Mouse (Mus musculus) MEL-GATA-1-ER (cell line): ENCODE results near the gene H2-M5.

Experiments
- DNase-seq: peaks from one replicate; pipeline ENCODE4 v3.0.0-alpha.2; 2012; ENCODE audit warnings: low read depth; ENCODE audit errors: extremely low read depth

H2-M5 gene

DNA sequence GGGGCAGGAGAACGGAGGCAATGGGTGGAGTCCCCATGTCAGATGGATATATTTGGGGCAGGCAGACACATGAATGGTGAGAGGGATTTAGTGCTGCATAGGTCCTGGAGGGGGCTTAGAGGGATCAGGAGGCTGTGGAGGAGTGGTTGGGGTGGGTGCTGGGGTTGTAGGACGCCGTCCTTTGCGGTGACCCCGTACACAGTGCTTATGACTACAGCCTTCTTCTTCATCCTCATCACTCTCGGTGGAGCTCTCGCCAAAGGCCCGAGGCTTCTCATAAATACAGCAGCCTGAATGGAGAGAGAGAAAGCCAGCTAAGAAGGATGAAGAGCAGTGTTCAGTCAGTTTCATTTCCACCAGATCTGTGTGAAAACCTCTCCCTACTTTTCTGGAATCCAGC lies 40.1 kb downstream of the H2-M5 start:
- no peak for DNase-seq

DNA sequence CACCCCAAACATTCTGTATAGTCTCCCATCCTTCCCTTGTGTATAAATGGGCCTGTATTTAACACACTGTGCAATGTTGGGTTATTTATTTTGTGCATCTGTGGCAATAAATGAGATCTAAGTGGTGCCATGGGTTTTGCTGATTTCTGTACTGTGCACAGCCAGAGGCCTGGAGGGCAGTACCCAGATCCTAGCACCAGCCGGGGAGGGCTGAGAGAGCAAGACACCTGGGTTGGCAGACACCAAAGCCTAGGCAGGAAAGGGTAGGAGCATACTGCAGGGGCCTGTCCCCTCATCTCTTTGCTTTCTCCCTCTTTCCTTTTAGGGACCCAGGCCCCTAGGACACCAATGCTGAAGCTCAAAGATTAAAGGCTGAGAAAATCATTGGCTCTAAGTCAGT lies 41.1 kb downstream of the H2-M5 start:
- no peak for DNase-seq

DNA sequence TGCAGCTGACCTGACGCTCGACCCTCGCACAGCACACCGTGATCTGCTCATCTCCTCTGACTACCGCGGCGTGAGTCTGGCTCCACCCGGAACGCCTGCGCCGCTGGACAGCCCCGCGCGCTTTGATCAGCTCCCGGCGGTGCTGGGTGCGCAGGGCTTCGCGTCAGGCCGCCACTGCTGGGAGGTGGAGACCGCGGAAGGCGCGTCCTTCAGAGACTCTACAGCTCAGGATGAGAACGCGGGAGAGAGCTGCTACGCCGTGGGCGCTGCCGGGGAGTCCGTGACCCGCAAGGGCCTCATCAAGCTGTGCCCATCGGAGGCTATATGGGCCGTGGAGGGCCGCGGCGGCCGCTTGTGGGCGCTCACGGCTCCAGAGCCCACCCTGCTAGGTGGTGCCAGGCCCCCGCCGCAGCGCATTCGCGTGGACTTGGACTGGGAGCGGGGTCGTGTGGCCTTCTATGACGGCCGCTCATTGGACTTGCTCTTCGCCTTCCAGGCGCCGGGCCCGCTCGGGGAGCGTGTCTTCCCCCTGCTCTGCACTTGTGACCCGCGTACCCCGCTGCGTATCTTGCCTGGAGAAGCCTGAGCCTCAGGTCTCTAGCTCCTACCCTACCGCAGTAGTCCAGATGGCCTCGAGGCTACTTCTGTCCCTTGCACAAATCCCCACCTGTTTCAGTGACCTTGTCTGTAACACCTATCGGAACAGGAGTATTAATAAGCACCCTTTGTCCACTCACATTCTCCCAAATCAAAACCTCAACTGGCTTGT lies 42.1 kb downstream of the H2-M5 start:
- no peak for DNase-seq

DNA sequence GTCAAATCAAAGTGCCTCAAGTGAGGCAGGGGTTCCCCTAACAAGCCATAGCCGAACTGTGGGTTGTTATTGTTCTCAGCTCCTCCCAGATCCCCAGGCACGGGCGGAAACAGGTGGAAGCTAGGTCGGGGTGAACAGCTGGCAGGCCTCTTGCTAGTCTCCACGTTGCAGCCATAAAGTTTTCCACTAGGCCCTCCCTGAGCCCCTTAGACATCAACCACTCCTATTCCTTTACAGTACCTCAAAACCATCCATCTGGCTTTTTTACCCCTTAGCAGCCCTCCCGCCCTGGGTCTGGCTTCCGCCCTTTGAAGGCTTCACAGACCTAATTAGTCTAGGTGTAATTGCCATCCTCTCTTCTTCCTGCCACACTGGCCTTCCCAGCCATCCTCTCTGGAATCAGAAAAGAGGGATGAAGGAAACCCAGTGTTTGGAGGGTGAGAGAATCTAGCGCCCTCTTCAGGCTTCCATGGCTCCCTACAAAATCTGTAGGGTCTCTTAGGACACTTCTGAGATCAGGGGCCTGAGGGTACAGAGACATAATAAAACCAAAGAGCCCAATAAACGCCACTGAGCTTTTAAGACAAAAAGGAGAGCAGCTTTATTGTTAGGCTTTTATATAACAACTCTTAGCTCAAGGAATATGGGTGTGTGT lies 45.1 kb downstream of the H2-M5 start:
- DNase-seq = no peak

DNA sequence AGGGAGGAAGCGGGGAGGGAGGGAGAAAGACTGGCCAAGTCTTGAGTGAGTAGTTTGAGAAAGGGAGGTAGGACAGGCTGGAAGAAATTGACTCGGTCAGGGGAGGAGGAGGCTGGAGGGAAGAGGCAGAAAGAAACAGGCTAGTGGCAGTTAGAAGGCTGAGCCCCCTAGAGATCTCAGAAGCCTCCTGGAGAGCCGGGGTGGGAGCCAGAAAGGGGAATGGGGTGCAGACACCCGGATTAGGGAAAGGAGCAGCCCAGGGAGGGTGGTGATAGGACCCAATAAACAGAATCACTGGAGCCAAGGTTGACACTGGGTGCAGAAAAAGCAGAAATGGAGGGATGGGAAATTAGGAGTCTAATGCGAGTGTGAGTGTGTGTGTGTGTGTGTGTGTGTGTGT lies 45.6 kb downstream of the H2-M5 start:
- DNase-seq = no peak

DNA sequence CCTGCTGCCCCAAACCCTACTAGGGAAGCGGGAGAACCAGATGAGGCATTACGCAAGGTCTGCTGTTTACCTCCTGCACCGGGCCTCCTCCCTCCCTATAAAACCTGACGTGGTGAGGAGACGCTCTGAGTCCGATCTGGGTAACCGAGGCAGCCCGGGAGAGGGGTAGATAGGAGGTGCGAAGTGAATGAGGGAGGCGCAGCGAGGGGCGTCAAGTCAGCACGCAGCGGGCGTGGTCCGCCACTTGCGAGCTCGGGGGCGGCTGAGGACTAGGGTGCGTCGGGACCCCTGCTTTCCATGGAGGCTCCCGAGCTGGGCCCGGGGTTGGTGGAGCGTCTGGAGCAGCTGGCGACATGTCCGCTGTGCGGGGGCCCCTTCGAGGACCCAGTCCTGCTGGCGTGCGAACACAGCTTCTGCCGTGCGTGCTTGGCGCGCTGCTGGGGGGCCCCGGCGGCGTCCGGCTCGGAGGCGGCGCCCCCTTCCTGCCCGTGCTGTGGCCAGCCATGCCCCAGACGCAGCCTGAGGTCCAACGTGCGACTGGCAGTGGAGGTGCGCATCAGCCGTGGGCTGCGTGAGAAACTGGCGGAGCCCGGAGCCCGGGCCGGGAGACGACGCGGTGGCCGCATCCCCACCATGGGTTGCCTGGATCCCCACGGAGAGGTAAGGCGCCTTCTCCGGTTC lies 46.4 kb downstream of the H2-M5 start, which contains the start of gene Rnf39:
TSS of gene Rnf39 (plus strand) at position 128 of the 681 bp plus-strand sequence.
- DNase-seq = no peak

DNA sequence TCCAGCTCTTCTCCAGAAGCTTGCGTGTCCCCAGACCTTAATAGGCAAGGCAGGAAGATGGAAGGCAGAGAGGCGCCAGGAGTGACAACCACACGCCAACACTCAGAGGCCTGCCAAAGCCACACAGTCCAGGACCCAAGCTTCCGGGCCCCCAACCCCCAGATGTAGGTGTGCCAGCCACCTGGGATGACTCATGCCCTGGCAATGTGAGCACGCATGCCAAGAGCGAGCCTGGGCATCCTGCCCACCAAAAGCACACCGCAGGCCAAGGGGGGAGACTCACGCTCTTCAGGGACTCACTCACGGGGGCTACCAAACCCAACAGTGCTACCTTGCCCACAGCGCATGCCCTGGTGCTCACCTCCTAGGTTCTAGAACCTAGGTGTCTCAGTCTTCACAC lies 46.9 kb downstream of the H2-M5 start:
- DNase-seq = no peak

DNA sequence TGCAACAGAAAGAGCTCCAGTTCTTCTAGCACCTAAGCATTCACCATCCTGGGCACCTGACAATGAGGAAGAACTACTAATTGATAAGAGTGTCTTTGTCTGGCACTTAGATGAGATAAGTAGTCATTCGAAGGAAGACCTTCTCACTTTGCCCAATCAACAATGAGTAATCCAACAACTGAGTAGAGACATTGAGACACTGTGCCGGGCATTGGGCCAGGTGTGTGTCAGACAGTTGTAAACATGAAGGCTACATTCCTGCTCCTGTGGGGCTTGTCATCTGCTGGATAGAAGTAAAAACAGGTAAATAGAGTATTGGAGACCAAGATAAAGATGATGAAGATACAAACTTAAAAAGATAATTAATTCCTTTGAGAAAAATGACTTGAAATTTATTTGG lies 51.3 kb downstream of the H2-M5 start:
- no peak for DNase-seq
